Mouse (Mus musculus) forebrain, embryonic 16.5 days (tissue): ENCODE results near the gene Arpc4. TPM values are rescaled to one million over a fixed set of nuclear protein-coding genes. Genes with fewer than 3 reads are reported as not detected.

Experiments
- ATAC-seq: fragments of 200-750 bp; cut with Nextera tagmentation; 2 replicates; pipeline ENCODE4 v1.8.0; 2017; ENCODE audit warnings: mild to moderate bottlenecking, moderate library complexity
- H3K27ac ChIP-seq: fragments of 300-500 bp; sonication (generic); 2 replicates; pipeline ENCODE4 v1.5.1; 2014; ENCODE audit warnings: low read length, control low read depth
- H3K27me3 ChIP-seq: fragments of 300-500 bp; sonication (generic); replicated peaks from 2 replicates; pipeline ENCODE4 v1.6.1; 2014; ENCODE audit warnings: low read length; ENCODE audit not compliant: control insufficient read depth, insufficient read depth
- H3K36me3 ChIP-seq: fragments of 300-500 bp; sonication (generic); 2 replicates; pipeline ENCODE4 v1.6.1; 2014; ENCODE audit not compliant: control insufficient read depth, insufficient read depth
- H3K4me1 ChIP-seq: fragments of 300-500 bp; sonication (generic); replicated peaks from 2 replicates; pipeline ENCODE4 v1.6.1; 2014; ENCODE audit warnings: low read length; ENCODE audit not compliant: control insufficient read depth, insufficient read depth
- H3K4me2 ChIP-seq: fragments of 300-500 bp; sonication (generic); 2 replicates; pipeline ENCODE4 v1.6.1; 2014; ENCODE audit warnings: mild to moderate bottlenecking, low read length, control low read depth
- H3K4me3 ChIP-seq: fragments of 300-500 bp; sonication (generic); replicated peaks from 2 replicates; pipeline ENCODE4 v1.5.1; 2014; ENCODE audit warnings: mild to moderate bottlenecking, low read length, control low read depth
- H3K9ac ChIP-seq: fragments of 300-500 bp; sonication (generic); replicated peaks from 2 replicates; pipeline ENCODE4 v1.6.1; 2014; ENCODE audit warnings: low read depth, low read length, control low read depth
- H3K9me3 ChIP-seq: fragments of 300-500 bp; sonication (generic); 2 replicates; pipeline ENCODE4 v1.6.1; 2016; ENCODE audit warnings: low read length; ENCODE audit not compliant: control insufficient read depth
- WGBS: fragments of 180-500 bp; shearing (Covaris S2); extraction: QIAGEN DNeasy Blood & Tissue Kit; methylation state at CpG from one replicate; pipeline ENCODE4 v1.1.7; 2014; 5-methylcytosine and 5-hydroxymethylcytosine counted together
- polyA plus RNA-seq: library from polyadenylated mRNA; unstranded; fragments of >200 nt; fragmentation: Nextera tagmentation; extraction: Ambion mirVana; gene quantifications from 2 replicates; pipeline ENCODE4 v1.2.1, GENCODE M21; 2015

The Arpc4 gene
- polyA plus RNA-seq, 1 experiment from 2014 or later: 414 TPM

- Histone ChIP-seq H3K9me3 (no peaks in the 10 kb centered on the region), H3K36me3 (no peaks in the 10 kb centered on the region; the same call in 1 of the 2 replicates), H3K4me3 (no peak overlapping the region), H3K27ac (no peak overlapping the region), H3K4me2 (no peak overlapping the region), H3K9ac (no peak overlapping the region), H3K4me1 (no peaks in the 10 kb centered on the region), H3K27me3 (no peaks in the 10 kb centered on the region)
- 77% methylated on average over 9 of the region's 9 CpGs for WGBS
- no peak for ATAC-seq
Observed at GRCm38 (mm10) chr6:113406683-113407082, 28.8 kb downstream of the Arpc4 start.

- H3K9ac ChIP-seq: no peak overlapping the region
- H3K4me2 ChIP-seq: no peak overlapping the region
- H3K9me3 ChIP-seq: no peaks in the 10 kb centered on the region
- H3K27ac ChIP-seq: no peak overlapping the region
- H3K4me3 ChIP-seq: no peak overlapping the region
- H3K4me1 ChIP-seq: no peaks in the 10 kb centered on the region
- ATAC-seq: no peak
- no peaks in the 10 kb centered on the region for H3K27me3 ChIP-seq
- H3K36me3 ChIP-seq: no peaks in the 10 kb centered on the region; the same call in 1 of the 2 replicates
- 88% methylated on average over 1 of the region's 1 CpGs for WGBS
Observed at GRCm38 (mm10) chr6:113410001-113410400, 32.1 kb downstream of the Arpc4 start.

- Histone ChIP-seq H3K27ac (no peak overlapping the region), H3K4me3 (no peak overlapping the region), H3K9me3 (no peaks in the 10 kb centered on the region), H3K4me1 (peaks cover 12% of the 10 kb centered on the region), H3K9ac (no peak overlapping the region), H3K36me3 (no peaks in the 10 kb centered on the region; the same call in 1 of the 2 replicates), H3K4me2 (no peak overlapping the region), H3K27me3 (no peaks in the 10 kb centered on the region)
- 78% methylated on average over 5 of the region's 5 CpGs for WGBS
- ATAC-seq: no peak
Observed at GRCm38 (mm10) chr6:113416416-113416815, 38.5 kb downstream of the Arpc4 start.

GRCm38 (mm10) chr6:113418441-113419198 is 40.7 kb downstream of the Arpc4 start:
- peak; percentile 62 for ATAC-seq
- Histone ChIP-seq H3K27me3 (no peaks in the 10 kb centered on the region), H3K9me3 (no peaks in the 10 kb centered on the region), H3K4me1 (peaks cover 12% of the 10 kb centered on the region), H3K4me3 (peak overlapping the region; percentile 74), H3K9ac (peak overlapping the region; percentile 75), H3K36me3 (no peaks in the 10 kb centered on the region; the same call in 1 of the 2 replicates), H3K27ac (0 out of 2 replicates have a peak overlapping the region, but pooled peaks have one; percentile 6), H3K4me2 (peak overlapping the region; percentile 88)
- 14% methylated on average over 16 of the region's 16 CpGs for WGBS

- Histone ChIP-seq H3K4me1 (peaks cover 12% of the 10 kb centered on the region), H3K9me3 (no peaks in the 10 kb centered on the region), H3K4me3 (peak within 1 kb of the TSS; percentile 74), H3K4me2 (peak within 1 kb of the TSS; percentile 88), H3K27me3 (no peaks in the 10 kb centered on the region), H3K9ac (peak within 1 kb of the TSS; percentile 75), H3K36me3 (no peaks in the 10 kb centered on the region; the same call in 1 of the 2 replicates), H3K27ac (0 out of 2 replicates have a peak within 1 kb of the TSS, but pooled peaks have one; percentile 6)
- peak; percentile 100 for ATAC-seq
- under 1% methylated on average over 25 of the region's 25 CpGs for WGBS
Observed at GRCm38 (mm10) chr6:113419199-113419587, 41.3 kb downstream of the Arpc4 start, which contains the start of gene Rpusd3. Gene Rpusd3 (minus strand): TSS chr6:113419340.

- Histone ChIP-seq H3K4me2 (no peak overlapping the region), H3K4me1 (peaks cover 11% of the 10 kb centered on the region), H3K27me3 (no peaks in the 10 kb centered on the region), H3K4me3 (no peak overlapping the region), H3K36me3 (no peaks in the 10 kb centered on the region), H3K9me3 (no peaks in the 10 kb centered on the region), H3K9ac (no peak overlapping the region), H3K27ac (no peak overlapping the region)
- ATAC-seq: no peak
- 78% methylated on average over 4 of the region's 4 CpGs for WGBS
Observed at GRCm38 (mm10) chr6:113423000-113423399, 45.1 kb downstream of the Arpc4 start.

- Histone ChIP-seq H3K4me2 (no peak overlapping the region), H3K36me3 (no peaks in the 10 kb centered on the region), H3K9me3 (no peaks in the 10 kb centered on the region), H3K27me3 (no peaks in the 10 kb centered on the region), H3K4me1 (peaks cover 3% of the 10 kb centered on the region; the same call in 1 of the 2 replicates), H3K9ac (no peak overlapping the region), H3K27ac (no peak overlapping the region), H3K4me3 (no peak overlapping the region)
- ATAC-seq: no peak
- 89% methylated on average over 7 of the region's 7 CpGs for WGBS
Observed at GRCm38 (mm10) chr6:113424187-113424586, 46.3 kb downstream of the Arpc4 start.

GRCm38 (mm10) chr6:113426696-113427095 is 48.8 kb downstream of the Arpc4 start:
- no peaks in the 10 kb centered on the region for H3K27me3 ChIP-seq
- 85% methylated on average over 4 of the region's 4 CpGs for WGBS
- no peaks in the 10 kb centered on the region for H3K9me3 ChIP-seq
- no peak overlapping the region for H3K9ac ChIP-seq
- H3K4me2 ChIP-seq: no peak overlapping the region
- no peak overlapping the region for H3K27ac ChIP-seq
- H3K4me1 ChIP-seq: no peaks in the 10 kb centered on the region
- H3K36me3 ChIP-seq: no peaks in the 10 kb centered on the region
- no peak for ATAC-seq
- H3K4me3 ChIP-seq: no peak overlapping the region

- H3K36me3 ChIP-seq: no peaks in the 10 kb centered on the region
- H3K9me3 ChIP-seq: no peaks in the 10 kb centered on the region
- no peak overlapping the region for H3K9ac ChIP-seq
- 64% methylated on average over 3 of the region's 3 CpGs for WGBS
- no peak for ATAC-seq
- H3K4me2 ChIP-seq: no peak overlapping the region
- H3K4me1 ChIP-seq: no peaks in the 10 kb centered on the region
- no peak overlapping the region for H3K27ac ChIP-seq
- H3K27me3 ChIP-seq: no peaks in the 10 kb centered on the region
- no peak overlapping the region for H3K4me3 ChIP-seq
Observed at GRCm38 (mm10) chr6:113427397-113427796, 49.5 kb downstream of the Arpc4 start.
